Mouse (Mus musculus) CH12F3 (cell line): Measurements from ENCODE around the gene Ccl4.

Experiments
- in situ Hi-C: fragments of 300-500 bp; cut with MboI; formaldehyde crosslinking; loops from 2 replicates; pipeline ENCODE4 v1.14.3; 2020; ENCODE audit warnings: low sequenced_read_pairs

Gene Ccl4

GRCm38 (mm10) chr11:83663532-83663931 is 1.1 kb downstream of the Ccl4 start:
- in situ Hi-C loops: no loop called here

DNA sequence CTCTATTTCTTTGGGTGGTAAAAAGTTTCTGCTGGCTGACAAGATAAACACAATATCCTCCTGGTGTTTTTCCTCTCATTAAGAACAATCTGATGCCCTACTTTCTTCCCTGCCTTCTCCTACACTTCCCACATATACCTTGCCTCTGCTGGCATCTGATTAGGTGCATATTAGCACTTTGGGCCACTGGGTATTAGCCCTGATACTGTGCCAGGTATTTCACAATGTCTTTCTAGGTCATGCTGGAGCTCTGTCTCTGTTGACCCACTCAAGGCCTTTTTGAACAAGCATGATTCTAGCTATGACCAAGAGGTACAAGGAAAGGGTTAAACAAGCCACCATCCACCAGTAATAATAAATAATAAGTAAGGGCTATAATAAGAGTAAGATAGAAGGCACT is 9.4 kb downstream of the Ccl4 start:
- in situ Hi-C loops: no loop called here

DNA sequence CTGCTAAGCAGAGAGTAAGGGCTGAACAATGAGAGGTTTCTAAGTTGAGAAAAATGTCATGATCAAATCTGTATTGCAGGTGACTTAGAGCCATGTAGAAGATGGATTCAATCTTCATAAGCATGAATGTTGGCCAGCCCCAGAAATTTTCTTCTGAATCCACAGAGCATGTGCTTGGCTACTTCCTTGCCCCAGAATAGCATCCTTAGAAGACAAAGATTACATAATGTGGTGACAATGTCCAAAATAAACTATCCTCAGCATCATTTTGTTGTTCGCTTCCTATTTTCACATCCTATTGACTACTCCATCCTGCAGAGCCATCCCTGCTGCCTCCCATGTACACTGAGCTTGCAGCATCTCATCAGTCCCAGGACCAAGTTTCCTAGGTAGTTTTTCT is 13.3 kb downstream of the Ccl4 start:
- in situ Hi-C loops: no loop called here

- in situ Hi-C loops: no loop called here
Measured at GRCm38 (mm10) chr11:83689918-83690317, 27.5 kb downstream of the Ccl4 start.

GRCm38 (mm10) chr11:83692008-83692407 is 29.6 kb downstream of the Ccl4 start:
- in situ Hi-C loops: no loop called here

DNA sequence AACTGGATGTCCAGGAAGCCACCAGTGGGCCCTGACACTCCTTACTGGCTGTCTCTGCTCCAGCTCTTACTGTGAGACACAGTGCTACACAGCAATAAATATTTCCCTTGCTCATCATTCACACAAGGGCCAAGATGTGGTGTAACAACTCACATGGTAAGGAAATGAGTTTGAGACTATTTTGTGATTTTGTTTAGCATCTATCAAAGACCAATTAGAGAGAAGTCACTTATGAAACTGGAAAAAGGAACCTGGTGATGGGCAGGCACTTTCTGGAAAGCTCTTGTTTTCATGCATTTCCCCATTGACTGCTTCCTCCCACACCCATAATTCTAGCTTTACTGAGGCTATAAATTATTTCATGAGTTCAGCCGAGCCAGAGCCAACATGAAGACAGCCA is 41.3 kb downstream of the Ccl4 start, which contains the start of gene Wfdc17:
Wfdc17 (plus strand) TSS at position 287 of the 400 bp plus-strand sequence.
- in situ Hi-C loops: no loop called here

DNA sequence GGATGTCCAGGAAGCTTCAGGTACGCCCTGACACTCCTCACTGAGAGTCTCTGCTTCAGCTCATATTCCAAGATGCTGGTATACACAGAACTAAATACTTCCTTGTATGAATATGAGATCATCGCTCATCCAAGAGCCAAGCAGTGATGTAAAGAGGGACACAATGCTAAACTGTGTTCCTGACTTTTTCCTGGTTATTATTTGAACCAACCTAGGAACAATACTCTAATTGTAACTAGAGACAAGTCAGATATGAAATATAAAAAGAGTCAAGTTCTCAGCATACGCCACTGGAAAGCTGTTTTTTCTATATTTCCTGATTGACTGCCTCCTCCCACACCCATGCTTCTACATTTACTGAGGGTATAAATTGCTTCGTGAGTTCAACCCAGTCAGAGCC is 46.3 kb downstream of the Ccl4 start, which contains the start of gene Wfdc18:
Wfdc18 (plus strand) TSS at position 301 of the 400 bp plus-strand sequence.
- in situ Hi-C loops: no loop called here

- in situ Hi-C loops: no loop called here
Measured at GRCm38 (mm10) chr11:83709683-83710082, 47.3 kb downstream of the Ccl4 start.

GRCm38 (mm10) chr11:83712671-83713070 is 50.3 kb downstream of the Ccl4 start:
- in situ Hi-C loops: no loop called here

- in situ Hi-C loops: no loop called here
Measured at GRCm38 (mm10) chr11:83713925-83714324, 51.5 kb downstream of the Ccl4 start.
